Mouse (Mus musculus): Measurements from ENCODE around the gene Crip1. TPM values are rescaled to one million over a fixed set of nuclear protein-coding genes. Genes with fewer than 3 reads are reported as not detected.

The Crip1 gene
- polyA plus RNA-seq, 1 experiment from 2014 or later, result 1,992 TPM

DNA sequence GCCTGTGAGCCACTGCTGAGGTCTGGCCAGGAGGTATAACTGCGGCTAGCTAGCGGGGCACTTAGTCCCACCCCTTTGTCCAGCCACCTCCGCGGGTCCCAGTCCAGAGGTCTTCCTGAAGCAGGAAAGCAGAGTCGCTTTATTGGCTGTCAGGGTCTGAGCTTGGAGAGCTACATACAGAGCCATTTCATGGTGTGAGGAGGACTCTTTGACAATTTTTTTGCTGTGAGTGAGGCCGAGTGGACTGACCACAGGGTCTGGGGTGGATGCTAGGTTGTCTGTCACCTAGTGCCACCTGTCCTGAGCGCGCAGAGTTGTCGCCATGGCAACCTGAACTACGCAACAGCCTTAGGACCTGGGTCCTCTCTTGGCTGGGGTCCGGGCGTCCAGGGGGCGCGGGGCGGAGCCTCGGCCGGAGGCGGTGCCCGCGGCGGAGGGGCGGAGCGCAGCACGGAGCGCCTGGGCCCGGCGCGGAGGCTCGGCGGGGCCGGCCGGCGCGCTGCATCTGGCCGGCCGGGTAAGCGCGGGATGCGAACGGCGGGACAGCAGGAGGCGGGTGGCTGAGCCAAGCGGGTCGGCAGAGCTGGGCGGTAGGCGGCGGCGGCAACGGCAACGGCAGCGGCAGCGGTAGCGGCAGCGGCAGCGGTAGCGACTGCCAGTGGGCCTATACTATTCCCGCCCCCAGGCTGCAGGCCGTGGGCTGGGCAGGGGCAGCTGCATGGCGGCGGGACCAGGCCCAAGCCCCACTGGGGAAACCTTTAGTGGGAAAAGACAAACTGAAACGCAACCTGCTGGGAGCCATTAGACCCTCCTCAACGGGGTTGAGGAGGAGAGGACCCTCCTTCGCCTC lies 39.6 kb downstream of the Crip1 start, which contains the start of gene Tmem121:
TSS of gene Tmem121 (plus strand) at position 489 of the 850 bp plus-strand sequence.
- Histone ChIP-seq H3K4me2 (replicated peaks; ENCODE audit: low read depth) (peak within 1 kb of the TSS; percentile 81), H3K27ac (ENCODE audit: low read depth, low read length) (no peak within 1 kb of the TSS), H3K9ac (ENCODE audit: low read depth, low read length) (0 out of 2 replicates have a peak within 1 kb of the TSS, but pooled peaks have one; percentile 17), H3K4me3 (ENCODE audit: low read depth, low read length) (peak within 1 kb of the TSS; percentile 51), H3K36me3 (ENCODE audit: control insufficient read depth, insufficient read depth) (no peaks in the 10 kb centered on the region), H3K9me3 (ENCODE audit: control insufficient read depth) (no peaks in the 10 kb centered on the region), H3K4me1 (replicated peaks; ENCODE audit: control insufficient read depth, insufficient read depth, low read length) (0 out of 2 replicates have a peak, but pooled peaks cover 4% of the 10 kb centered on the region), H3K27me3 (replicated peaks; ENCODE audit: control insufficient read depth, insufficient read depth, low read length) (peaks cover 40% of the 10 kb centered on the region)
- 0 out of 2 replicates have a peak, but pooled peaks have one; percentile 8 for ATAC-seq
- 2% methylated on average over 61 of the region's 63 CpGs for WGBS
- TF ChIP-seq CTCF (IDR thresholded peaks at IDR 0.05; ENCODE audit: low read depth), result no peak

DNA sequence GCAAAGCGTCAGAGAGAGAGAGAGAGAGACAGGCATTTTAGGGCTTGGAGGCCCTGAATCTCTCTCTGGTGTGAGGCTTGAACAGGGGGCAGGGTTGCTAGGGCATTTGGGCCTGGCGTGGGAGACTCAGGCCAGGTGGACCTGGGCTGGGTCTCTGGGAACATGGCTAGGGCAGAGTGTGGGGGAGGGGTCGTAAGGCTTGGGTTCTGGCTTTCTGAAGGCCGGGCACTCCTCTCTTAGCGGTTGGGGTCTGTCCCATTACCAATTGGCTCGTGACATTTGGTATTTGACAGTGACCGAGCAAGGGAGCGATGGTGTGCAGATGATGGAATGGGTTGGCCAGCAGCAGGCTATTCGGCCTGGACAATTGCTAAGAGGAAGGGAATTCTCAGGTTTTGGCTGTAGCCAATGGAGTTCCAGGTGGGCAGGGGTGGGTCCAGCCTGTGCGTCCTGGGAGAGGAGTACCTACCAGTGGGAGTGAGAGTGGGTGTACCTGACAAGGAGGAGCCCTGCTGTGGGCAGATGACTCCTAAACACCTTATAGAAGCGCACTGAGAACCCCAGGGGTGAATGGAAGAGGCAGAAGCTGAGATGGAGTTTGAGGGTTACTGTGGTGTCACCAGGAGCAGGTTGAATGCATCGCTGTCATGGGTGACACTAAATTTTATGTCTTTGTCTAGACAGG lies 40.4 kb downstream of the Crip1 start:
- Histone ChIP-seq H3K4me2 (replicated peaks; ENCODE audit: low read depth) (peak overlapping the region; percentile 81), H3K4me3 (ENCODE audit: low read depth, low read length) (peak overlapping the region; percentile 51), H3K27ac (ENCODE audit: low read depth, low read length) (no peak overlapping the region), H3K36me3 (ENCODE audit: control insufficient read depth, insufficient read depth) (no peaks in the 10 kb centered on the region), H3K9ac (ENCODE audit: low read depth, low read length) (0 out of 2 replicates have a peak overlapping the region, but pooled peaks have one; percentile 17), H3K4me1 (replicated peaks; ENCODE audit: control insufficient read depth, insufficient read depth, low read length) (0 out of 2 replicates have a peak, but pooled peaks cover 4% of the 10 kb centered on the region), H3K9me3 (ENCODE audit: control insufficient read depth) (no peaks in the 10 kb centered on the region), H3K27me3 (replicated peaks; ENCODE audit: control insufficient read depth, insufficient read depth, low read length) (peaks cover 40% of the 10 kb centered on the region)
- WGBS, result 51% methylated on average over 12 of the region's 12 CpGs
- no peak for TF ChIP-seq CTCF (IDR thresholded peaks at IDR 0.05; ENCODE audit: low read depth)
- no peak for ATAC-seq

DNA sequence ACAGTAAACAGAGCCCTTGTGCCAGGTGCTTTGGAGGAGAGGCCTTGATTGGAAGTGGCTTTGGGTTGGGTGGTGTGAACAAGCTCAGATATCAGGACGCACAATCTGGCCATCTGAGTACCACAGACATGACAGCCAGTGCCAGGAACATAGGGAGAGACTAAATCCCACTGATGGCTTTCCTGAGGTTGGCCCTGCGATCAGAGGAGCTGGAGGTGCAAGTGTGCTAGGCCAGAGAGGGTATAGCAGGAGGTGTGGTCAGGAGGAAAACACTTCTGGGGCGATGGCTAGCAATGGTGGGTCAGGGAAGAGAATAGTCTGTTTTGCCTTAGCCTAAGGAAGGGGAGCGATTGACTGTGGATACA lies 40.9 kb downstream of the Crip1 start:
- ATAC-seq, result no peak
- no peak overlapping the region for H3K9ac ChIP-seq (ENCODE audit: low read depth, low read length)
- no peak overlapping the region for H3K27ac ChIP-seq (ENCODE audit: low read depth, low read length)
- H3K27me3 ChIP-seq (replicated peaks; ENCODE audit: control insufficient read depth, insufficient read depth, low read length), result peaks cover 40% of the 10 kb centered on the region
- no peaks in the 10 kb centered on the region for H3K9me3 ChIP-seq (ENCODE audit: control insufficient read depth)
- H3K4me3 ChIP-seq (ENCODE audit: low read depth, low read length), result peak overlapping the region; percentile 25; the same call in 1 of the 2 replicates
- no peaks in the 10 kb centered on the region for H3K36me3 ChIP-seq (ENCODE audit: control insufficient read depth, insufficient read depth)
- 60% methylated on average over 4 of the region's 4 CpGs for WGBS
- peak overlapping the region; percentile 73 for H3K4me2 ChIP-seq (replicated peaks; ENCODE audit: low read depth)
- 0 out of 2 replicates have a peak, but pooled peaks cover 4% of the 10 kb centered on the region for H3K4me1 ChIP-seq (replicated peaks; ENCODE audit: control insufficient read depth, insufficient read depth, low read length)
- TF ChIP-seq CTCF (IDR thresholded peaks at IDR 0.05; ENCODE audit: low read depth), result no peak

DNA sequence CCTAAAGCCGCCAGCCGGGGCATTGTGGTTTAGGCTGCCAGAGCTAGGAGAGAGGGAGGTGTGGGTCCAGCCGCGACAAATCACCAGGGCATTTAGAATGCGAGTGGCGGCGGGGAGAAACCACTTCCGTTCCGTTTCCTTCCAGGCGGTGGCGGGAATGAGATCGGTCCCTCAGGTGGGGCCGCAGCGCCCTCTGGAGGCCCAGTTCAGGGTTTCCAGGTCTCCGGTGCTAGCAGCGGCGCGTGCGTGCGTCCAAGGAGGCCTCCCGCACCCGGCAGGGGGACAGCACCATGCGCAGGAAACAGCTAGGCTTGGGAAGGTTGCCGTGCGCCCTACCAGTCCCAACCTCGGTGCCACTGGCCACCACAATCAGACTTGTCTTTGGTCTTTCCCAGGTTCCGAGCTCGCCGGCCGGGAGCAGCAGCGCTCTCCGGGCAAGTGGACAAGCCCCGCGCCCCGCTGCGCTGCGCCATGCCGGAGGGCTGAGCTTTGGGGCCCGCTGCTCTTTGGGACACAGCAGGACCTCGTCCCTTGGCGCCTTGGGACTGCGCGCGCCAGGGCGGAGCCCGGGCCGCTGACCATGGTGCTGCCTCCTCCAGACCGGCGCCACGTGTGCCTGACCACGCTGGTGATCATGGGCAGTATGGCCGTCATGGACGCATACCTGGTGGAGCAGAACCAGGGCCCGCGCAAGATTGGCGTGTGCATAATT lies 41.6 kb downstream of the Crip1 start:
- Histone ChIP-seq H3K9me3 (ENCODE audit: control insufficient read depth) (no peaks in the 10 kb centered on the region), H3K27me3 (replicated peaks; ENCODE audit: control insufficient read depth, insufficient read depth, low read length) (peaks cover 40% of the 10 kb centered on the region), H3K27ac (ENCODE audit: low read depth, low read length) (no peak overlapping the region), H3K36me3 (ENCODE audit: control insufficient read depth, insufficient read depth) (no peaks in the 10 kb centered on the region), H3K4me3 (ENCODE audit: low read depth, low read length) (peak overlapping the region; percentile 25), H3K4me1 (replicated peaks; ENCODE audit: control insufficient read depth, insufficient read depth, low read length) (0 out of 2 replicates have a peak, but pooled peaks cover 4% of the 10 kb centered on the region), H3K4me2 (replicated peaks; ENCODE audit: low read depth) (peak overlapping the region; percentile 73), H3K9ac (ENCODE audit: low read depth, low read length) (no peak overlapping the region)
- ATAC-seq, result peak; percentile 59
- 6% methylated on average over 56 of the region's 56 CpGs for WGBS
- peak; percentile 91 for TF ChIP-seq CTCF (IDR thresholded peaks at IDR 0.05; ENCODE audit: low read depth)

DNA sequence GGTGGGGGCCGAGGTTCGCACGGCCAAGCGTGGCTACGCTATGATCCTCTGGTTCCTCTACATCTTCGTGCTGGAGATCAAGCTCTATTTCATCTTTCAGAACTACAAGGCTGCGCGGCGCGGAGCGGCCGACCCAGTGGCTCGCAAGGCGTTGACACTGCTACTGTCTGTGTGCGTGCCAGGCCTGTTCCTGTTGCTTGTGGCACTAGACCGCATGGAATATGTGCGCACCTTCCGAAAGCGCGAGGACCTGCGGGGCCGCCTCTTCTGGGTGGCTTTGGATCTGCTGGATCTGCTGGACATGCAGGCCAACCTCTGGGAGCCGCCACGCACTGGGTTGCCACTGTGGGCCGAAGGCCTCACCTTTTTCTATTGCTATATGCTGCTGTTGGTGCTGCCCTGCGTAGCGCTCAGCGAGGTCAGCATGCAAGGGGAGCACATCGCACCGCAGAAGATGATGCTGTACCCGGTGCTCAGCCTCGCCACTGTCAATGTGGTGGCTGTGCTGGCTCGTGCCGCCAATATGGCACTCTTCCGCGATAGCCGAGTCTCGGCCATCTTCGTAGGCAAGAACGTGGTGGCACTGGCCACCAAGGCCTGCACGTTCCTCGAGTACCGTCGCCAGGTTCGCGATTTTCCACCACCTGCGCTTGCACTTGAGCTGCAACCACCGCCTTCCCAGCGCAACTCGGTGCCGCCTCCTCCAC lies 42.4 kb downstream of the Crip1 start:
- H3K36me3 ChIP-seq (ENCODE audit: control insufficient read depth, insufficient read depth), result no peaks in the 10 kb centered on the region
- no peaks in the 10 kb centered on the region for H3K9me3 ChIP-seq (ENCODE audit: control insufficient read depth)
- peak overlapping the region; percentile 73; the same call in 1 of the 2 replicates for H3K4me2 ChIP-seq (replicated peaks; ENCODE audit: low read depth)
- H3K27ac ChIP-seq (ENCODE audit: low read depth, low read length), result no peak overlapping the region
- 0 out of 2 replicates have a peak, but pooled peaks cover 4% of the 10 kb centered on the region for H3K4me1 ChIP-seq (replicated peaks; ENCODE audit: control insufficient read depth, insufficient read depth, low read length)
- H3K9ac ChIP-seq (ENCODE audit: low read depth, low read length), result no peak overlapping the region
- no peak for TF ChIP-seq CTCF (IDR thresholded peaks at IDR 0.05; ENCODE audit: low read depth)
- 84% methylated on average over 51 of the region's 51 CpGs for WGBS
- ATAC-seq, result no peak
- H3K27me3 ChIP-seq (replicated peaks; ENCODE audit: control insufficient read depth, insufficient read depth, low read length), result peaks cover 40% of the 10 kb centered on the region
- no peak overlapping the region for H3K4me3 ChIP-seq (ENCODE audit: low read depth, low read length)
